In genomic region chr11:67679930-67680329, GRCm38 (mm10) we compare ENCODE assay signal across 26 mouse cellular contexts. TPM values are rescaled to one million over a fixed set of nuclear protein-coding genes. Genes with fewer than 3 reads are reported as not detected.
DNase-seq lines count a peak whose midpoint lies in the region; ATAC-seq and TF ChIP-seq lines count a peak whose summit lies in the region.
"Had no signal": no experiment of that assay in that cellular context is flagged by ENCODE, and none has a peak within 500 bp of the region (broad histone marks: within the 10 kb centered on the region; RNA-seq: fewer than 3 reads in every experiment).

No protein-coding gene starts in this region.

- DNase-seq in cerebellum, adult 9-10 months, result peak; percentile 14
- no peak for DNase-seq in cerebellum, postnatal 10 days
- DNase-seq in layer of hippocampus, adult 2 months (ENCODE audit: low spot score in 2 of 2), result no peak
- DNase-seq in layer of hippocampus, adult 8-10 months (ENCODE audit: low spot score in 2 of 2), result no peak
- peak; percentile 46 for DNase-seq in right cerebral cortex, adult 18-20 months
- no peak for DNase-seq in right cerebral cortex, postnatal 36 days (ENCODE audit: low spot score in 2 of 2)
- DNase-seq: adrenal gland, adult 8-10 months; adrenal gland, postnatal 25 days; cerebellum, adult 18-20 months; cerebellum, adult 9-11 months; gastrocnemius, postnatal 25 days; heart, adult 18-20 months; heart, postnatal 10 days; heart, postnatal 36 days had no signal

- no peak for ATAC-seq in megakaryocyte progenitor cell, adult 5-6 weeks (replicated peaks; ENCODE audit: poor library complexity)
- ATAC-seq: activated CD4-positive, CD25-positive, alpha-beta regulatory T cell, adult 4 months; forebrain, embryonic 13.5 days; forebrain, embryonic 16.5 days; hindbrain, embryonic 16.5 days had no signal

- H3K27ac ChIP-seq in layer of hippocampus, adult 2 months, result peak overlapping the region; percentile 36; the same call in 1 of the 2 replicates
- H3K27ac ChIP-seq: forebrain, embryonic 10.5 days; forebrain, embryonic 13.5 days; heart, embryonic 15.5 days; hindbrain, embryonic 10.5 days; hindbrain, embryonic 13.5 days had no signal

- H3K4me3 ChIP-seq in layer of hippocampus, adult 2 months, result no peak overlapping the region
- H3K4me3 ChIP-seq: forebrain, embryonic 10.5 days; forebrain, embryonic 13.5 days; heart, embryonic 12.5 days; heart, embryonic 15.5 days; hindbrain, embryonic 10.5 days; hindbrain, embryonic 13.5 days had no signal

- no peak for TF ChIP-seq CTCF in layer of hippocampus, adult 2 months (conservative IDR thresholded peaks at IDR 0.05)

RNA-seq across cellular contexts. Expression of gene Rcvrn, which starts 15.2 kb away (rescaled TPM):
- 1 to 10 TPM; 1.4 to 1.9 TPM for total RNA-seq in layer of hippocampus, adult 2 months (2021)
- 1 to 10 TPM; 1.3 to 2.5 (median 1.6) TPM for total RNA-seq in layer of hippocampus, adult 8-10 months (2022)
- total RNA-seq in megakaryocyte progenitor cell, adult 5-6 weeks (2015), result not detected in 2 replicates
- not detected in 2 replicates for total RNA-seq in megakaryocyte progenitor cell, adult 5-6 weeks (2017)
- total RNA-seq: adrenal gland, postnatal 25 days; common myeloid progenitor, adult 5-6 weeks; ES-E14; heart, adult 18-20 months; heart, postnatal 10 days; heart, postnatal 36 days had no signal

Comparison
In these comparisons a context has a peak if more than half of its experiments do, and no peak if none do; other contexts are left out.
1. DNase-seq: peak in cerebellum, adult 9-10 months (single experiment) and right cerebral cortex, adult 18-20 months (single experiment); none in cerebellum, postnatal 10 days (0 of 2), layer of hippocampus, adult 2 months (0 of 2), layer of hippocampus, adult 8-10 months (0 of 2) and right cerebral cortex, postnatal 36 days (0 of 2).